Mouse (Mus musculus) heart, adult 8-10 months (tissue): ENCODE results near the gene Zfp933. TPM values are rescaled to one million over a fixed set of nuclear protein-coding genes. Genes with fewer than 3 reads are reported as not detected.
"Not testable (repeated sequence)": the region's sequence is repeated elsewhere in the genome, so short reads cannot be mapped to it uniquely, and the experiment has no call there.

Experiments used
- DNase-seq: peaks from one replicate; pipeline ENCODE4 v3.0.0; 2022; ENCODE audit warnings: low spot score
- total RNA-seq, 4 experiments: library from RNA; stranded (reverse); gene quantifications; 2 replicates each; pipeline ENCODE4 v1.2.4; 2022

Gene Zfp933
- 10 to 100 TPM in 3 of 4 experiments, 1 to 10 TPM in 1; 8.1 to 12.7 (median 11.4) TPM for total RNA-seq

DNA sequence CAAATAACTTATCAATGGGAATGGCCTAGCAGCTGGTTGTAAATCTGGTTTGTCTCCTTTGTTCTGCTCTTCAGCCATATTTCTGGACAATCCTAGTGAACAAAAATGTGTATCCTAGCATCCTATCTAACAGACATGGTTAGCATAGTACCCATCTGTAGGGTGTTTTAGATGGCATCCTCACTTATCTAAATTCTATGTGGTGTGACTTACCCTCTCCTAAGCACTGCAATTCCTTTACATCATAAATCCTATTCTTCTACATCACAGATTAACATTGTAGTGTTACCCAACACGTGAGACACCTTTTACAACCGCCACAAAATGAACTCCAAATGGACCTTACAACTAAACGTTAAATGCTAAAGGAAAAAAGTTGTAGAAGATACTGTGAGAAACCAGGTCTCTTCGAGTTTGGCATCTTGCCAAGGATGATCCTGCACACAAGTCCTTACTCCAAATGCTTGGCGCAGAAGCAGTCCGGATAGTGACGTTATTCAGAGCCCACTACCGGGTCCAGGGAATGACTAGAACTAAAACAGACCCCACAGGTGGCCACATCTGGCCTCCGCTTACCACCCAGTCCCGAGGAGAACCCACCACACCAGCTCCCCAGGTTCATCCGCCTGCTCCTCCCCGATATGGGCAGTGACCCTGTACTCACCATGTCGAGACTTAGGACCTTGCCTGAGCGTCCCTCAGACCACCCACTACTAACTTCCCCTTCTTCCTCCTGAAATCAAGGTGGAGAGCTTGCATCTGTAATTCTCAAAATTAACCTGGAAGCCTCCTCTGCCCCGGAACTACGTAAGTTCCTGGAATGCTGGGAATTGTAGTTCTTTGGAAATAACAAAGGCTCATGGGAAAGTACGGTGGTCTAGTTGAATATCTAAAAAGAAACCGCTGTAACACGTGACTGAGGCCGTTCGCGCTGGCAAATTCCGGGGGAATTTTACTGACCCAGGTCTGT is at the start of gene Zfp933:
Gene Zfp933, minus strand, starts transcription at position 753 of the 970 bp plus-strand sequence.
- peak; percentile 96 for DNase-seq

- peak; percentile 62 for DNase-seq
Observed at GRCm38 (mm10) chr4:147897348-147897747, 49.2 kb upstream of the Zfp933 start.

- no peak for DNase-seq
Observed at GRCm38 (mm10) chr4:147896411-147896810, 48.2 kb upstream of the Zfp933 start.

DNA sequence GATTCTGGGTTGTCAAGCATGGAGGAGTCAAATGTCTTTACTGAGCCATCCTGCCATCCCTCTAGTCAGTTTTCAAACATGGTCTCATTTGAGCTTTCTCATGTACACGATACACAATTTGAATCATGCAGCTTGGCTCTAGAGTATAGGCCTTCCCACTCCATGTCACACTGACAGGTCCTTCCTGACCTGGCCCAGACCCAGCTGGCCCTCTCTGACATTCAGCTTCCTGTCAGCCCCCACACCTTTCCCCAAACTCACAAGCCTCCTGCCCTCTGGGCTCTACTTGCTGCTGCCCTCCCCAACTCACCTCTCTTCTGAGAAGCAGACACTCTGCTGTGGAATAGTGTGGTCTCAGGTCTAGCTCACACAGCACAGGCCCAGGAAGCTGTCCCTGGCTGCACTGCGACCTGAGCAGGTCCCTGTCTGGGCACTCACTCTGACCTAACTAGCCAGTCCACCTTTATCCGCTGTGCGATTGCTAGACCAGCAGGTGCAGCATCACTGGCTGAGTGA is 47.7 kb upstream of the Zfp933 start:
- no peak for DNase-seq

DNA sequence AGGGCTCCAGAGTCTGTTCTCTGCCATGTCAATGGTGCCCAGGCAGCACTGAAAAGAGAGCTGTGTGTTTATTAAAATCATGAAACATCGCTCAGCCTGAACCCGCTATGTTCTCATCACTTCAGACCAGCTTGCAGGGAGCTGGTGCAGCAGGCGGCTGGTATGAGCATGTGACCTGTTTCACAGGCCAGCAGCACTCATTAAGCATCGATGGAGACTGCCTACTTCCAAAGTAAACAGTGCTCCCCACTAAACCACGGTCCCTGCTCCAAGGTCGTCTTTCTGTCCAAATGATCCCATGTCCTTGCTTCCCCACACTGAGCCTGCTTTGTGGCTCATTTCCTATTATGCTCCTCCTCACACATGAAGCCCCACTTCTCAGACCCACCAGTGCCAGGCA is 42.2 kb upstream of the Zfp933 start:
- DNase-seq, result no peak

DNA sequence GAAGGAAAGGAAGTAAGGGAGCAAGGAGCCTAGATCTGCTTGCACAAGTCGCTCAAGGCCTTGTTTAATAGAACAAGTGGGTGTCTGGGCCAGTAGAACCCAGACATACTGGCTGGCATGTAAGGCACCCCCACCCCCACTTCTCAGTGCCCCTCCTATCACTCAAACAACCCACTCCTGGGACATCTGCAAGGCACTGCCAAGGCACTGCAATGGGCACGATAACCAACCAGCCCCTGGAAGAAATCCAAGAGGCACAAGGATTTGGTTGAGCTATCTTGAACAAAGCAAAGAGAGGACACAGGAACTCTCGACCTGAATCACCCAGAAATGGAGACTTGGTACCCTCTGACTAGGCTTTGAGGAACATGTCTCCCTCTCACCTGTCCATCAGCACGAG is 40.1 kb upstream of the Zfp933 start:
- DNase-seq, result no peak

DNA sequence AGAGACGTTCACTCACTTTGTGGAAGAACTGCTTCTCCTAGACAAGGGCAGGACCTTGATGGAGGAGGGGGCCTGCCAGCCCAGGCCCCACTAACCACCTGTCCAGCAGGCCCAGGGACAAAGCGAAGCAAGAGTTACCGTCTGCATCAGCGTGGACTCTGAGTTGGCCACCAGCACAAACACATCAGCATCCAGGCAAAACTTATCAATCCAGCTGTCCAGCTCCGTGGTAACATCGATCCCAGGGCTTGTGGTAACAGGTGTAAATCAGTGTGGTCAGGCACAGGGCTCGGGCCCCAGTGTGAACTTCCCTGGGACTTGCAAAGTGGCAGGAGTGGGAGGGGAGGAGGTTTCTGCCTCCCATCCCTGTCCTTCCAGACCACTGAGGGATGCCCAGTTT is 39.1 kb upstream of the Zfp933 start:
- no peak for DNase-seq

- DNase-seq, result no peak
Observed at GRCm38 (mm10) chr4:147886158-147886557, 38.0 kb upstream of the Zfp933 start.

- no peak for DNase-seq
Observed at GRCm38 (mm10) chr4:147884138-147884537, 36.0 kb upstream of the Zfp933 start.

DNA sequence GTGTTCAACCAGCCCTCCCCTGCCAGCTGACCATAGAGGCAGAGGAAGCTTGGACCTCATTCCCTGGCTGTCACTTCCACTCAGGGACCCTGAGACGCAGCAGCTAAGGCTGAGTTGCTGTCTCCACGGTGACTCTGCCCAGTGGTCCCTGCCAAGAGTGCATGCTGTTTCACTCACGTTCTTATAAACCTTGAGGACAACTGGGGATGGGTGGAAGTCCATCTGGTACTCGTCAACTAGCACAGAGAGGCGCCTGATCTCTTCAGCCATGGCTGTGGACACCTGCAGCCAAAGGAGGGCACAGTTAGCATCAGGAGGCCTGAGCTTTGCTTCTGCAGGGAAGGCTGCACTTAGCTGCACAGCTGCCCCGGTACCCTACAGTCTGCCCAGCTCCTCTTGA is 34.9 kb upstream of the Zfp933 start:
- no peak for DNase-seq

GRCm38 (mm10) chr4:147881792-147882191 is 33.6 kb upstream of the Zfp933 start:
- DNase-seq, result no peak

GRCm38 (mm10) chr4:147879865-147880264 is 31.7 kb upstream of the Zfp933 start:
- no peak for DNase-seq

DNA sequence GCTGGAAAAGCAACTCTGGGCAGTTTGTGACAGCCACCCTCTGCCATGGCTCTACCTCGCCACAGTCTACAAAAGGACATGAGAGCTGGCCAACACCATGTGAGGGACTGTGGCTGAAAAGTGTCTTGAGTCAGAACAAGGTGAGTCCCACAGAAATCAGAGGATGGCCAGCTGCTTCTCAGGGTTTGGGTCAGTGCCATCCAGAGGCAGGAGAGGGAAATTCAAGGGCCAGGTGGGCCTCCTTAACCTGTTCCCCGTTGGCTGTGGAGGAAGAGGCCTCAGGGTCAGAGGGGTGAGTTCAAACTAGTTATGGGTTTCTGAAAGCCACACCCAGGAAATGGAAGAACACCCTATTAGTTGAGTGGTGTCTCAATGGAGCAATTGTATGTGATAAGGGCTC is 31.3 kb upstream of the Zfp933 start:
- no peak for DNase-seq

DNA sequence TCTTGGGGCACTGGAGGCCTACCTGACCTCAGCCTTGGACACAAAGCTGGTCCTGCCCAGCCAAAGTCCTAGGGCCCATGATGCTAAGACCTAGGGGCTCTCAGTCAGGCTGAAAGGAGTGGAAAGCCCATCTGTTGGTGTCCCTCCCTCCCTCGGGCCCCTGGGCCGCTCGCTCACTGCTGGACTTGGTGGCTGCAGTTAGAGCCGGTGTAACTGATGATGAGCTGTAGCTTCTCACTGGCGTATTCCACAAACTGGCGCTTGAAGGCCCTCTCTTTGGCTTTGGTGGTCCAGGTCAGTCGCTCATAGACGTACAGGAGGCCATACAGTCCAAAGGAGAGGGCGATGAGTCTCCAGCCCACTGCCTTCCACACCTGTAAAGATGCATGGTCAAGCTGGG is 30.4 kb upstream of the Zfp933 start:
- no peak for DNase-seq

- DNase-seq, result no peak
Observed at GRCm38 (mm10) chr4:147875852-147876575, 27.8 kb upstream of the Zfp933 start.

DNA sequence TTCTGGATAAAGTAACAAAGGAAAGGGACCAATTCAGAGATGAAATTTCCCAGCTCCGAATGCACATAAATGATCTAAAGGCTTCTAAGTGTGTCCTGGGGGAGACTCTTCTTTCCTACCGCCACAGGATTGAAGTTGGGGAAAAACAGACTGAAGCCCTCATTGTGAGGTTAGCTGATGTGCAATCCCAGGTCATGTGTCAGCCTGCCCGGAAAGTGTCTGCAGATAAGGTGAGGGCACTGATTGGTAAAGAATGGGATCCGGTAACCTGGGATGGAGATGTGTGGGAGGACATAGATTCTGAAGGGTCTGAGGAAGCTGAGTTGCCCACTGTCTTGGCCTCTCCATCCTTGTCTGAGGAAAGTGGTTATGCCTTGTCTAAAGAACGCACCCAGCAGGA is 21.1 kb upstream of the Zfp933 start:
- no peak for DNase-seq

DNA sequence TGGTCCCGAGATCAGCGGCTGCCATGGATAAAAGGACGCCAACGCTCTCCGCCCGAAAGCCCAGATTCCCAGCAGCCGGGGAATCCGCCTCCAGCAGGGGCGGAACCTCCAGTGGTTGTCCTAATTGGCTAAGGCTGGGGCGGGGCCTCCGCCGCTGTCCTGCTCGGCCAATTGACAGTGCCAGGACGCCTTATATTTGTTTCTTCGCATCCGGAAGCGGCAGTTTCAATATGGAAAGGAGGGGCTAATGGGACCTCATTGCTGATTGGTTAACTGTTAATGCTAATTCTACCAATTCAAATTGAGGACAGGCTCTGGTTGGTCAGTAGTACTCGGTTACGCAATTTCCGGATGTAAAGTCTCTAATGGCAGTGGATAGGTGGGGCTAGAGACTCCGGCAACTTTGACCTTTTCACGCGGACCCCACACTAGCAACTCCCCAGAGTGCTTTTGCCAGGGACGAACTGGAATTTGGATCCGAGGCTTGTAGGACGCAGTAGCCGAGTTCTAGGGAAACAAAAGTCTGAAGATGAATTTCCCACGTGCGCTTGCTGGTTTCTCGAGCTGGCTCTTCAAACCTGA is 20.4 kb upstream of the Zfp933 start, which contains the start of the genes Miip and Fv1:
Gene Miip, minus strand, starts transcription at position 367 of the 582 bp plus-strand sequence.
Gene Fv1, plus strand, starts transcription at position 530 of the 582 bp plus-strand sequence.
- DNase-seq, result peak; percentile 99

GRCm38 (mm10) chr4:147867563-147868449 is 19.6 kb upstream of the Zfp933 start:
- no peak for DNase-seq

DNA sequence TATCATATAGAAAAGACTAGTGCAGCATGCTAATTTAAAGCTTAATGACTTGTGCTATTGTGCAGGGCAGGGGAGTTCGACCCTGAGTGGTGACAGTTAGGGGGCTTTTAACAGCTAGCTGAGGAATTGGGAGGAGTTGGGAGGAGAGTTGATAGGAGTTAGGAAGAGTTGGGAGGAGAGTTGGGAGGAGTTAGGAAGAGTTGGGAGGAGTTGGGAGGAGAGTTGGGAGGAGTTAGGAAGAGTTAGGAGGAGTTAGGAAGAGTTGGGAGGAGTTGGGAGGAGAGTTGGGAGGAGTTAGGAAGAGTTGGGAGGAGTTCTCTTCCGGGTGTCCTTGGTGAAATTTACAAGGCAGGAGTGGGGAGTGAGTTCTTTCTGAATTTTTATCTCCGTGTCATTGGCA is 18.6 kb upstream of the Zfp933 start:
- DNase-seq, result not testable (repeated sequence)

- DNase-seq, result no peak
Observed at GRCm38 (mm10) chr4:147866056-147866455, 17.9 kb upstream of the Zfp933 start.

GRCm38 (mm10) chr4:147865651-147866050 is 17.5 kb upstream of the Zfp933 start:
- DNase-seq, result no peak
